Mouse (Mus musculus) neural tube, embryonic 11.5 days (tissue): ENCODE results near the gene Tenm4. TPM values are rescaled to one million over a fixed set of nuclear protein-coding genes. Genes with fewer than 3 reads are reported as not detected.

Experiments
- ATAC-seq: fragments of 200-750 bp; cut with Nextera tagmentation; 2 replicates; pipeline ENCODE4 v1.8.0; 2017; ENCODE audit warnings: moderate number of reproducible peaks, mild to moderate bottlenecking, moderate TSS enrichment, moderate library complexity; ENCODE audit not compliant: insufficient read depth, low FRiP score, low TSS enrichment
- DNase-seq: peaks from one replicate; pipeline ENCODE4 v3.0.0-alpha.2; 2015; ENCODE audit warnings: low spot score
- H3K27ac ChIP-seq: fragments of 300-500 bp; sonication (generic); 2 replicates; pipeline ENCODE4 v1.5.1; 2014; ENCODE audit warnings: low read depth, mild to moderate bottlenecking, low read length
- H3K27me3 ChIP-seq: fragments of 300-500 bp; sonication (generic); 2 replicates; pipeline ENCODE4 v1.6.1; 2014; ENCODE audit warnings: mild to moderate bottlenecking, low read length, mixed read lengths; ENCODE audit not compliant: control insufficient read depth, insufficient read depth
- H3K36me3 ChIP-seq: fragments of 300-500 bp; sonication (generic); 2 replicates; pipeline ENCODE4 v1.6.1; 2014; ENCODE audit warnings: mild to moderate bottlenecking, low read length, moderate library complexity, mixed read lengths; ENCODE audit not compliant: control insufficient read depth, insufficient read depth
- H3K4me1 ChIP-seq: fragments of 300-500 bp; sonication (generic); 2 replicates; pipeline ENCODE4 v1.6.1; 2014; ENCODE audit warnings: low read length, mixed read lengths; ENCODE audit not compliant: control insufficient read depth, insufficient read depth
- H3K4me2 ChIP-seq: fragments of 300-500 bp; sonication (generic); 2 replicates; pipeline ENCODE4 v1.6.1; 2014; ENCODE audit warnings: low read depth, mild to moderate bottlenecking, moderate library complexity
- H3K4me3 ChIP-seq: fragments of 300-500 bp; sonication (generic); 2 replicates; pipeline ENCODE4 v1.5.1; 2014; ENCODE audit warnings: low read depth, low read length
- H3K9ac ChIP-seq: fragments of 300-500 bp; sonication (generic); 2 replicates; pipeline ENCODE4 v1.6.1; 2014; ENCODE audit warnings: mild to moderate bottlenecking, low read length
- H3K9me3 ChIP-seq: fragments of 300-500 bp; sonication (generic); 2 replicates; pipeline ENCODE4 v1.6.1; 2016; ENCODE audit warnings: low read length; ENCODE audit not compliant: control insufficient read depth
- WGBS: fragments of 180-500 bp; shearing (Covaris S2); extraction: QIAGEN DNeasy Blood & Tissue Kit; methylation state at CpG from one replicate; pipeline ENCODE4 v1.1.7; 2014; 5-methylcytosine and 5-hydroxymethylcytosine counted together
- polyA plus RNA-seq: library from polyadenylated mRNA; unstranded; fragments of >200 nt; fragmentation: Nextera tagmentation; extraction: Ambion mirVana; gene quantifications from 2 replicates; pipeline ENCODE4 v1.2.1, GENCODE M21; 2014

The Tenm4 gene
- polyA plus RNA-seq, 1 experiment from 2014 or later: 32.7 TPM

- H3K4me2 ChIP-seq: peak overlapping the region; percentile 84
- H3K36me3 ChIP-seq: no peaks in the 10 kb centered on the region
- H3K27ac ChIP-seq: peak overlapping the region; percentile 88
- H3K27me3 ChIP-seq: no peaks in the 10 kb centered on the region
- H3K9me3 ChIP-seq: no peaks in the 10 kb centered on the region
- DNase-seq: peak; percentile 85
- WGBS: under 1% methylated on average over 61 of the region's 62 CpGs
- peak; percentile 59 for ATAC-seq
- peak overlapping the region; percentile 90 for H3K9ac ChIP-seq
- peak overlapping the region; percentile 72 for H3K4me3 ChIP-seq
- peaks cover 16% of the 10 kb centered on the region for H3K4me1 ChIP-seq
These were observed 39.7 kb downstream of the Tenm4 start for GRCm38 (mm10) chr7:96210525-96211369.

- no peak overlapping the region for H3K27ac ChIP-seq
- under 1% methylated on average over 17 of the region's 17 CpGs for WGBS
- H3K4me1 ChIP-seq: peaks cover 16% of the 10 kb centered on the region
- no peaks in the 10 kb centered on the region for H3K9me3 ChIP-seq
- H3K9ac ChIP-seq: peak overlapping the region; percentile 90
- peak; percentile 48 for DNase-seq
- H3K4me2 ChIP-seq: peak overlapping the region; percentile 84
- H3K36me3 ChIP-seq: no peaks in the 10 kb centered on the region
- no peak for ATAC-seq
- no peaks in the 10 kb centered on the region for H3K27me3 ChIP-seq
- H3K4me3 ChIP-seq: peak overlapping the region; percentile 72
These were observed 40.6 kb downstream of the Tenm4 start for GRCm38 (mm10) chr7:96211618-96212021.

GRCm38 (mm10) chr7:96212224-96212591 is 41.2 kb downstream of the Tenm4 start:
- H3K27me3 ChIP-seq: no peaks in the 10 kb centered on the region

GRCm38 (mm10) chr7:96212592-96213541 is 41.8 kb downstream of the Tenm4 start:
- no peaks in the 10 kb centered on the region for H3K27me3 ChIP-seq

More at GRCm38 (mm10) chr7:96212224-96212591, 41.2 kb downstream of the Tenm4 start:
- peak overlapping the region; percentile 90 for H3K9ac ChIP-seq
- ATAC-seq: no peak
- no peak for DNase-seq
- H3K4me1 ChIP-seq: peaks cover 16% of the 10 kb centered on the region
- H3K27ac ChIP-seq: no peak overlapping the region
- H3K36me3 ChIP-seq: no peaks in the 10 kb centered on the region
- peak overlapping the region; percentile 84 for H3K4me2 ChIP-seq
- no peaks in the 10 kb centered on the region for H3K9me3 ChIP-seq
- under 1% methylated on average over 9 of the region's 9 CpGs for WGBS
- peak overlapping the region; percentile 72 for H3K4me3 ChIP-seq

GRCm38 (mm10) chr7:96213741-96214140 is 42.7 kb downstream of the Tenm4 start:
- Histone ChIP-seq H3K4me1 (peaks cover 16% of the 10 kb centered on the region), H3K27me3 (no peaks in the 10 kb centered on the region), H3K9ac (peak overlapping the region; percentile 90), H3K27ac (no peak overlapping the region), H3K36me3 (no peaks in the 10 kb centered on the region), H3K4me2 (peak overlapping the region; percentile 84), H3K4me3 (peak overlapping the region; percentile 72), H3K9me3 (no peaks in the 10 kb centered on the region)
- DNase-seq: no peak
- no peak for ATAC-seq
- WGBS: 5% methylated on average over 9 of the region's 10 CpGs

More at GRCm38 (mm10) chr7:96212592-96213541, 41.8 kb downstream of the Tenm4 start:
- Histone ChIP-seq H3K4me3 (peak overlapping the region; percentile 72), H3K4me2 (peak overlapping the region; percentile 84), H3K9me3 (no peaks in the 10 kb centered on the region), H3K9ac (peak overlapping the region; percentile 90), H3K4me1 (peaks cover 16% of the 10 kb centered on the region), H3K36me3 (no peaks in the 10 kb centered on the region), H3K27ac (peak overlapping the region; percentile 21; the same call in 1 of the 2 replicates)
- under 1% methylated on average over 46 of the region's 48 CpGs for WGBS
- peak; percentile 70 for DNase-seq
- ATAC-seq: peak; percentile 49

- Histone ChIP-seq H3K4me3 (no peak overlapping the region), H3K27me3 (no peaks in the 10 kb centered on the region), H3K27ac (no peak overlapping the region), H3K9me3 (no peaks in the 10 kb centered on the region), H3K9ac (no peak overlapping the region), H3K4me2 (no peak overlapping the region), H3K36me3 (no peaks in the 10 kb centered on the region), H3K4me1 (peaks cover 16% of the 10 kb centered on the region)
- WGBS: 38% methylated on average over 2 of the region's 2 CpGs
- ATAC-seq: no peak
- no peak for DNase-seq
These were observed 43.8 kb downstream of the Tenm4 start for GRCm38 (mm10) chr7:96214876-96215275.

GRCm38 (mm10) chr7:96215894-96216509 is 45.0 kb downstream of the Tenm4 start:
- no peak overlapping the region for H3K27ac ChIP-seq
- H3K4me3 ChIP-seq: no peak overlapping the region
- H3K9me3 ChIP-seq: no peaks in the 10 kb centered on the region
- H3K27me3 ChIP-seq: no peaks in the 10 kb centered on the region
- H3K9ac ChIP-seq: no peak overlapping the region
- H3K4me1 ChIP-seq: peaks cover 16% of the 10 kb centered on the region
- 79% methylated on average over 5 of the region's 5 CpGs for WGBS
- ATAC-seq (no peak), DNase-seq (no peak)
- no peaks in the 10 kb centered on the region for H3K36me3 ChIP-seq
- H3K4me2 ChIP-seq: no peak overlapping the region

GRCm38 (mm10) chr7:96219386-96219785 is 48.3 kb downstream of the Tenm4 start:
- no peaks in the 10 kb centered on the region for H3K36me3 ChIP-seq
- H3K4me1 ChIP-seq: no peaks in the 10 kb centered on the region
- no peaks in the 10 kb centered on the region for H3K9me3 ChIP-seq
- DNase-seq (no peak), ATAC-seq (no peak)
- H3K4me3 ChIP-seq: no peak overlapping the region
- H3K4me2 ChIP-seq: no peak overlapping the region
- H3K27ac ChIP-seq: no peak overlapping the region
- H3K27me3 ChIP-seq: no peaks in the 10 kb centered on the region
- no peak overlapping the region for H3K9ac ChIP-seq
- 76% methylated on average over 1 of the region's 2 CpGs for WGBS
